Mouse (Mus musculus) telencephalon, adult 2 months (tissue): ENCODE results near the gene 9530068E07Rik.

Experiments
- DNase-seq: peaks from one replicate; pipeline ENCODE4 v3.0.0-alpha.2; 2011; ENCODE audit warnings: low read depth, low spot score

The 9530068E07Rik gene

DNA sequence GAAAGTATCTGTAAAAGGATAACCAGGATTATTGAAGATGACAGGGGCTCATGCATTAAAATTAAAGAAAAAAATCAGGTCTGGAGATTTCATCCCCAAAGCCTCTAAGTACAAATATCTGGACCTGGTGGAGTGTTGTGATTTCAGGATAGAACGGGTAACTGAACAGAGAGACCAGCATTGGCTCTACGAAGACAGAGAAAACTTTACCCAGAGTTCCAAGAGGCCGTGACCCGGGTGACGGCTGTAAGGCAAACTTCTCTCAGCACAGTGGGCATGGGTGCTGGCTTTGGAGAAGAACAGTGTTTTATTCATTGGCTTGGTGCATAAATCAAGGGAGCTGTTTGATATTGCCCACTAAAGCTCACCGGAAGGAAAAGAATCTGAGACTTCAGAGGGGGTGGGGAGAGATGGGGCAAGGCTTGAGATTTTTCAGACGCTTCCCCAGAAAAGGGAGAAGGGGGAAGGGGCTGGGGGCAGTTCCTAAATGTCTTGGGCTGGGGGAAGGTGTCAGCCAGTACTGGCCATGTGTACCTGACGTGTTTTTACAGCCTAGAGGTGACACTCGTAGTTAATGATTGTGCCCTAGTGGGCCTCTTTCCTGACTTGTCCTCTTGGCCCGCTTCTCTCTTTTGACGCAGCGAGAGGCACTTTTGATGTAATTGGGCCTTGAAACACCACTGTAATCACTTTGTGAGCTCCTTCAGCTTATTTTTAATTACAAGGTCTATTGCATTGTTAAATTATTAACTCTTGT lies 24.2 kb downstream of the 9530068E07Rik start:
- DNase-seq, result no peak

- peak; percentile 44 for DNase-seq
These were observed 25.0 kb downstream of the 9530068E07Rik start for GRCm38 (mm10) chr11:52421053-52421778.

- no peak for DNase-seq
These were observed 33.2 kb downstream of the 9530068E07Rik start for GRCm38 (mm10) chr11:52429440-52429839.

DNA sequence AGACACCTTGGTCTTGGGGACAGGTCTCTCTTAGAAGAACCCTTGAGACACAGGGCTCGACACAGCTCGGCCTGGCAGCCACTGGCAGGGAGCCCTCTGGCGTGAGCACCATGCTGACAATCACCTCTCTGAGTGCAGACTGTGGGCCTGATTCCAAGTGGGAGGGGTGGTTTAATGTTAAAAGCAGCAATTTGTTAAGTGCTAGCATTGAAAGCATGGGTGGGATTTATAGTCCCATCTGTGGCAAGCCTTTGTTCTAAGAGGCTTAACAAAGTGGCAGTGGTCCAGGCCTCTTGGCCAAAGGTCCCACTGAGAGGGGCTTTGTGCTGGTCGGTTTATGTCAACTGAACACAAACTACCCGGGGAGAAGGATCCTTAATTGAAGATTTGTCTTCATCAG lies 35.4 kb downstream of the 9530068E07Rik start:
- DNase-seq, result no peak

GRCm38 (mm10) chr11:52432148-52432547 lies 35.9 kb downstream of the 9530068E07Rik start:
- no peak for DNase-seq

GRCm38 (mm10) chr11:52433076-52433796 lies 37.0 kb downstream of the 9530068E07Rik start:
- DNase-seq, result peak; percentile 65

DNA sequence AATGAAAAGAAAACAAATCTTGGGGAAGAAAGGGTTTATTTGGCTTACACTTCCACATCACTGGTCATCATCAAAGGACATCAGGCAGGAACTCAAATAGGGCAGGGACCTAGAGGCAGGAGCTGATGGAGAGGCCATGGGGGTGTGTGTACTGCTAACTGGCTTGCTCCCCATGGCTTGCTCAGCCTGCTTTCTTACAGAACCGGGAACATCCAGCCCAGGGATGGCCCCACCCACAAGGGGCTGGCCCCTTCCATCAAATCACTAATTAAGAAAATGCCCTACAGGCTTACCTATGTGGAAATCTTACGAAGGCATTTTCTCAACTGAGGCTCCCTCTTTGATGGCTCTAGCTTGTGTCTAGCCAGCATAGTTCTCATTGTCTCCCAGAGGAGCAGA lies 37.6 kb downstream of the 9530068E07Rik start:
- no peak for DNase-seq

DNA sequence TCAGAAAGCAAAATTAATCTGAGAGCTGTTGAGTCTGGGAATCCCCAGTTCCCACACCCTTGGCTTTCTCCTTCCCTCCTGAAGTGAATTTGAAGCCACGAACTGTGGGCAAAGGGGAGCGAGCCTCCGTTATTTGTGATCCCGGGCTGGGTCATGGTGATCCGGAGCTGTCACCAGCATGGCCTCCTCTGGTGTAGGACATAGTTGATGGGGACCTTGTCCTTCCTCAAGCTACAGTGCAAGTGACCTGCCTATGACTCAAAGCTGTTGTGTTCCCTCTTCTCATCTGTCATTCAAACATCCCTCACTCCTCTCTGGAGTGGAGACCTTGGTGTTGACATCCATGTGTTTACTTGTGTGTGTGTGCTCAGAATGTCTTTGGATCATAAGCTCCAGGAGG lies 39.2 kb downstream of the 9530068E07Rik start:
- no peak for DNase-seq

GRCm38 (mm10) chr11:52437123-52437522 lies 40.9 kb downstream of the 9530068E07Rik start:
- peak; percentile 84 for DNase-seq

DNA sequence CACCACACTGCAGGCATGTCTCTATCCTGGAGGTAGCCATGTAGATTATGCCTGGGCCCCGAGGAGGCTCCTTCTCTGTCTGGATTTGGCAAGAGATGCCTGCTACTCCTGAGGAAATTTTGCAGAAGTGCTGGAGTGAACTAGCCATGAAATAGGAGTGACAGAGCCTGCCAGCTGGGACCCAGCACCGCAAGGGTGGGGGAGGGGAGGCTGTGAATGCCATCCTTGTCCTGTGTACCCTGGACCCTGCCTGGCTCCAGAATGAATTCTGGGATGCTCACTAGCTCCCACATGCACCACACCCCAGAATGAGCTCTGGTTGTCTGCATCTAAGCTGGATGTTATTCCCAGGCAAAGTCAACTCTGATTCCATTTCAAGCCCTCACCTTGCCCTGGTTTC lies 44.9 kb downstream of the 9530068E07Rik start:
- no peak for DNase-seq

GRCm38 (mm10) chr11:52447242-52447641 lies 51.0 kb downstream of the 9530068E07Rik start:
- no peak for DNase-seq

- no peak for DNase-seq
These were observed 52.8 kb downstream of the 9530068E07Rik start for GRCm38 (mm10) chr11:52449004-52449403.

DNA sequence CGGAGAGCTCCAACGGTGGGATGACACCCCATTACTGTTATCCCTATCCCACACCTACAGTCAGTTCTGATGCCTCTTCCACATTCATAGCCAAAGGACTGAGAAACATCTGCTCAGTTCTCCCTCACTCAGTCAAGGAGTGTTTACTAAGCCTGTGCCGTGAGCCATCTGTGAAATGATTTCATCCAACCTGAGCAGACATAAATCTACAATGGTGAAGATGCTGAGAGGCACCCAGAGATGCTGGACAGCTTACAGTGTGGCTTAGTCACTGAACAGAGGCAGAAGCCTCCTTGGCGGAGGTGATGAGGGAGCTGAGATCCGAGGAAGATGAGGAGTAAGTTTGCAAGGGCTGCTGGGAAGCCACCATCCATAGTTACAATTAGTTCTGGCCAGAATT lies 62.1 kb downstream of the 9530068E07Rik start:
- DNase-seq, result peak; percentile 21
